Mouse (Mus musculus): ENCODE measurements around the gene Flrt1.

DNA sequence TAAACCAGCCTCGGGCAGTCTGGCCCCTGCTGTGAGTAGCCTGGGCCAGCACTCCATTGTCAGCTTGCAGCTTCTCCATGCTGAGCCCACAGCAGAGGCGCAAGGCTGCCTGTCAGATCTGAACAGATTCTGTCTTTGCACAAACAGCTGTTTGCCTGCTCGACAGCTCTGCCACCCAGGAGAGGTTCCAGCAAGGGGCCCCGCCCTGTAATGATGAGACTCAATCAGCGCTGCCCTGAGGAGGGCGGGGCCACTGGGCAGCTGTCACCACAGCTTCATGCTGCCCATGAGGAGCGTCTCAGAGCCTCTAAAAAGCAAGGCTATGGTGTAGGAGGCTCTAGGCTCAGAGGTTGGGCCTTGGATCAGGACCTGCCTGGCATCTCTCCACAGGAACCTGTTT lies 47.7 kb upstream of the Flrt1 start:
- TF ChIP-seq CTCF (IDR thresholded peaks at IDR 0.05; ENCODE audit: low read depth, low read length) (no peak), POLR2A (IDR thresholded peaks at IDR 0.05; ENCODE audit: borderline replicate concordance, low read depth, low read length) (no peak)

All from bone marrow macrophage, adult 2 months (primary cell).